Mouse (Mus musculus) NIH3T3 (cell line): ENCODE measurements at regions not wholly inside any gene's neighbourhood (a gene's known extent, or its start where the extent isn't known, plus 50 kb on each side); places are given as distances from the start of the nearest gene placed in this dataset.

Experiments
- DNase-seq: peaks from one replicate; pipeline ENCODE4 v3.0.0-alpha.2; 2012; ENCODE audit warnings: low read depth

- DNase-seq, result peak; percentile 72
These were observed 49.8 kb upstream of the Wdr75 start for GRCm38 (mm10) chr1:45745136-45745535.
